Mouse (Mus musculus) spleen, postnatal 10 days (tissue): Measurements from ENCODE around the gene Srsf10.

ENCODE experiments used
- DNase-seq, 2 experiments: peaks; one replicate each; pipeline ENCODE4 v3.0.0; 2021 to 2022; ENCODE audit warnings: low spot score in 2 of 2

Srsf10 gene

DNA sequence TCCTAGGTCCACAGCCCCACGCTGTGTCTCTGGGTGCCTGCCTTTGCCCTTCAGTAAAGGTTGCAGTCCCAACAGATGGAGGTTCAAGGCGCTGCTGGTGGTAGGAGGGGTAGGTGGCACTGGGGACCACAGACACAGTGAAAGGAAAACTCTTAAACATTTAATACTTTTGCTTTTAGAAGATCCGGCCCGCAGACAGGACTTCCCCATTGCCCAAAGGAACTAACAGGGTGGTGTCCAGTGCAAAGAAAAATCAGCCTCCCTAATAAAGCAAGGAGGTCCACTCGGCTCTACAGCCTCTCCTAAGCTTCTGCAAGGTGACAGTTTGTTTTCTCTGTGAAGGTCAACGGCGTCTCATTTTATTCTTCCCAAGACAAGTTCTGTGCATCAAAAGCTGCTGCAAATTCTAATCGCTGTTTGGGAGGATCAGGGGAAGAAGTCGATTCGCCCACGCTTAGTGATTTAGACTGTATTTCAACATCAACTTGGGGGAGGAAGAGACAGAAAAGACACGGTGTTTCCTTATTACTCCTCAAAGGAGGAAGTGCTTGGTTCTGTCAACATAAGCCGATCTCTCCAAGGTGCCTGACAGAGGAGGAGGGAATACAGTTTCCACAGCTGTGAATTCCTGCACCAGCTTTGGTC lies 63.2 kb downstream of the Srsf10 start:
- DNase-seq, result no peak

DNA sequence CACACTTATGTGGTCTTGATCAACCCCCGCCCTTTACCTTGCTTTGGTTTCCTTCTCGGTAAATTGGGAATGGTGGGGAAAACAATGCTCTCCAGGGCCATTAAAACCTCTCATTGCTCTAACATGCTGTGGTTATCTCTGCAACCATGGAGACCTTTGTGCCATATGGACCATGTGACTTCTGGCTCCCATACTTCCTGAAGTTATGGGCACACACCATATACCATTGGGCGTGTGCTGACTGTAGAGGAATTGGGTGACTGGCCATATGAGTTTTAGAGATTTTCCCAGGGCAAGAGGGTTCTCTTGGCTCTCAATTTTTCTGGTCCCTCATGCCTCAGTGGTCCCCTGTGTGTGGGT lies 63.7 kb downstream of the Srsf10 start:
- no peak for DNase-seq
